Mouse (Mus musculus) hindbrain, embryonic 13.5 days (tissue): ENCODE results near the gene Mrs2. TPM values are rescaled to one million over a fixed set of nuclear protein-coding genes. Genes with fewer than 3 reads are reported as not detected.

Experiments
- ATAC-seq: fragments of 200-750 bp; cut with Nextera tagmentation; 2 replicates; pipeline ENCODE4 v1.8.0; 2017; ENCODE audit warnings: moderate TSS enrichment; ENCODE audit not compliant: low FRiP score
- H3K27ac ChIP-seq: fragments of 300-500 bp; sonication (generic); 2 replicates; pipeline ENCODE4 v1.5.1; 2015; ENCODE audit warnings: inconsistent platforms, mild to moderate bottlenecking, moderate library complexity
- H3K27me3 ChIP-seq: fragments of 300-500 bp; sonication (generic); 2 replicates; pipeline ENCODE4 v1.6.1; 2015; ENCODE audit warnings: mild to moderate bottlenecking, inconsistent platforms
- H3K36me3 ChIP-seq: fragments of 300-500 bp; sonication (generic); 2 replicates; pipeline ENCODE4 v1.6.1; 2015; ENCODE audit warnings: mild to moderate bottlenecking, inconsistent platforms
- H3K4me1 ChIP-seq: fragments of 300-500 bp; sonication (generic); replicated peaks from 2 replicates; pipeline ENCODE4 v1.6.1; 2015; ENCODE audit warnings: inconsistent platforms
- H3K4me2 ChIP-seq: fragments of 300-500 bp; sonication (generic); 2 replicates; pipeline ENCODE4 v1.6.1; 2015; ENCODE audit warnings: inconsistent platforms, mild to moderate bottlenecking, moderate library complexity
- H3K4me3 ChIP-seq: fragments of 300-500 bp; sonication (generic); 2 replicates; pipeline ENCODE4 v1.5.1; 2015; ENCODE audit warnings: mild to moderate bottlenecking, inconsistent platforms
- H3K9ac ChIP-seq: fragments of 300-500 bp; sonication (generic); 2 replicates; pipeline ENCODE4 v1.6.1; 2015; ENCODE audit warnings: mild to moderate bottlenecking, inconsistent platforms
- H3K9me3 ChIP-seq: fragments of 300-500 bp; sonication (generic); 2 replicates; pipeline ENCODE4 v1.6.1; 2016; ENCODE audit warnings: inconsistent platforms
- WGBS: fragments of 180-500 bp; shearing (Covaris S2); methylation state at CpG from one replicate; pipeline ENCODE4 v1.1.7; 2015; 5-methylcytosine and 5-hydroxymethylcytosine counted together
- polyA plus RNA-seq: library from polyadenylated mRNA; unstranded; fragments of >200 nt; fragmentation: Nextera tagmentation; extraction: Ambion mirVana; gene quantifications from 2 replicates; pipeline ENCODE4 v1.2.1, GENCODE M21; 2015

Gene Mrs2
- polyA plus RNA-seq, 1 experiment from 2014 or later: 18.1 TPM

- no peak within 1 kb of the TSS for H3K4me3 ChIP-seq
- WGBS: 48% methylated on average over 17 of the region's 17 CpGs
- no peaks in the 10 kb centered on the region for H3K36me3 ChIP-seq
- no peak within 1 kb of the TSS for H3K9ac ChIP-seq
- 0 out of 2 replicates have a peak within 1 kb of the TSS, but pooled peaks have one; percentile 17 for H3K4me2 ChIP-seq
- ATAC-seq: no peak
- H3K4me1 ChIP-seq: peaks cover 28% of the 10 kb centered on the region
- H3K27ac ChIP-seq: no peak within 1 kb of the TSS
- no peaks in the 10 kb centered on the region for H3K9me3 ChIP-seq
- H3K27me3 ChIP-seq: no peaks in the 10 kb centered on the region
These were observed 77.5 kb downstream of the Mrs2 start, which contains the start of gene Gpld1 for GRCm38 (mm10) chr13:24942512-24943282. Gpld1 (plus strand) TSS chr13:24943152.

GRCm38 (mm10) chr13:24939472-24939871, 80.7 kb downstream of the Mrs2 start:
- Histone ChIP-seq H3K4me2 (no peak overlapping the region), H3K9ac (no peak overlapping the region), H3K4me1 (peaks cover 35% of the 10 kb centered on the region), H3K36me3 (0 out of 2 replicates have a peak, but pooled peaks cover 1% of the 10 kb centered on the region), H3K27ac (no peak overlapping the region), H3K27me3 (no peaks in the 10 kb centered on the region), H3K9me3 (no peaks in the 10 kb centered on the region), H3K4me3 (no peak overlapping the region)
- ATAC-seq: no peak
- WGBS: 91% methylated on average over 9 of the region's 9 CpGs

GRCm38 (mm10) chr13:24938683-24939082, 81.5 kb downstream of the Mrs2 start:
- no peak for ATAC-seq
- Histone ChIP-seq H3K9me3 (no peaks in the 10 kb centered on the region), H3K4me2 (no peak overlapping the region), H3K27me3 (no peaks in the 10 kb centered on the region), H3K9ac (no peak overlapping the region), H3K36me3 (0 out of 2 replicates have a peak, but pooled peaks cover 4% of the 10 kb centered on the region), H3K4me1 (peaks cover 35% of the 10 kb centered on the region), H3K4me3 (no peak overlapping the region), H3K27ac (no peak overlapping the region)
- whole genome bisulfite sequencing: 37% methylated on average over 9 of the region's 9 CpGs

- Histone ChIP-seq H3K36me3 (0 out of 2 replicates have a peak, but pooled peaks cover 4% of the 10 kb centered on the region), H3K9me3 (no peaks in the 10 kb centered on the region), H3K4me2 (peak overlapping the region; percentile 67), H3K27ac (peak overlapping the region; percentile 91), H3K4me1 (peaks cover 35% of the 10 kb centered on the region), H3K9ac (peak overlapping the region; percentile 90), H3K27me3 (no peaks in the 10 kb centered on the region), H3K4me3 (peak overlapping the region; percentile 73)
- WGBS: 19% methylated on average over 12 of the region's 12 CpGs
- peak; percentile 61 for ATAC-seq
These were observed 82.4 kb downstream of the Mrs2 start for GRCm38 (mm10) chr13:24937839-24938166.

Other genes with a start within 250 kb of the Mrs2 start
- gene BC005537, start 218.7 kb downstream of the Mrs2 start, polyA plus RNA-seq: 22.6 and 23.4 TPM in 2 replicates
- gene Acot13, start 188.8 kb downstream of the Mrs2 start, polyA plus RNA-seq: 47.1 and 48.5 TPM in 2 replicates
- 40.6 and 41.2 TPM in 2 replicates for gene Tdp2, start 188.7 kb downstream of the Mrs2 start, polyA plus RNA-seq
- gene D130043K22Rik, start 175.2 kb downstream of the Mrs2 start, polyA plus RNA-seq: 2.9 and 4.0 TPM in 2 replicates
- 8.7 and 9.8 TPM in 2 replicates for gene Aldh5a1, start 82.7 kb downstream of the Mrs2 start, polyA plus RNA-seq
- gene Gpld1, start 77.2 kb downstream of the Mrs2 start, polyA plus RNA-seq: 1.3 and 1.4 TPM in 2 replicates
- gene Dcdc2a, start 35.6 kb upstream of the Mrs2 start, polyA plus RNA-seq: 2.9 and 5.0 TPM in 2 replicates